Mouse (Mus musculus) gastrocnemius, postnatal 25 days (tissue): ENCODE data around the gene Klhl33. TPM values are rescaled to one million over a fixed set of nuclear protein-coding genes. Genes with fewer than 3 reads are reported as not detected.

Experiments used
- DNase-seq: peaks from one replicate; pipeline ENCODE4 v3.0.0; 2022
- total RNA-seq, 2 experiments: library from RNA; stranded (reverse); gene quantifications; 1 replicate in 1 of 2; 2 replicates in 1 of 2; pipeline ENCODE4 v1.2.3; 2021

Gene Klhl33
- total RNA-seq, 2 experiments from 2014 or later: 97.0 to 105 TPM

DNA sequence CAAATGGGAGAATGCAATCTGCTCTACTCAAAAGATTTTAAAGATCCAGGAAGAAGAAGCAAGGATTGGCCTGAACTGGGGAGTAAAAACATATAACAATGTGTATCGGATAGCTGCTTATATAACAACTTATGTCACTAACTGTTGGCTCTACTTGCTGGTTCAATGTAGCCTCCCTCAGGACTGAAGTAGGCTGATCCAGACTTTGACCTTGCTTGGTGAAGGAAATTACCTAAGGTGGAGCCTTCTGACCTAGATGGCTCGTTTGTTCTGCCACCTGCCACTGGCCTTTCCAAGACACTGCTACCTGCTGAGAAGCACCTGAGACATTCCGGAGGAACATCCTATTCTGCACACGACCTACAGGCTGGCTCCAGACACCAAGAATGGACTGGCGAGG lies 41.5 kb downstream of the Klhl33 start:
- no peak for DNase-seq

Other genes with a start within 250 kb of the Klhl33 start
- gene Olfr747, start 204.3 kb downstream of the Klhl33 start, total RNA-seq: not detected
- not detected for gene Olfr748, start 190.1 kb downstream of the Klhl33 start, total RNA-seq
- gene Olfr749, start 152.4 kb downstream of the Klhl33 start, total RNA-seq: not detected
- gene Ttc5, start 112.0 kb downstream of the Klhl33 start, total RNA-seq: 1 to 10 TPM; 7.4 to 8.2 TPM
- not detected for gene Ccnb1ip1, start 89.8 kb downstream of the Klhl33 start, total RNA-seq
- gene Parp2, start 89.7 kb downstream of the Klhl33 start, total RNA-seq: 1 to 10 TPM; 7.5 to 8.5 TPM
- gene Tep1, start 26.9 kb downstream of the Klhl33 start, total RNA-seq: 10 to 100 TPM in 1 of 2 experiments, 1 to 10 TPM in 1; 8.3 to 10.2 TPM
- 10 to 100 TPM; 40.1 to 41.8 TPM for gene Osgep, start 27.4 kb upstream of the Klhl33 start, total RNA-seq
- 10 to 100 TPM; 23.7 to 24.8 TPM for gene Apex1, start 27.5 kb upstream of the Klhl33 start, total RNA-seq
- gene Pip4p1, start 33.3 kb upstream of the Klhl33 start, total RNA-seq: 10 to 100 TPM; 12.9 to 14.6 TPM
- gene Pnp, start 33.6 kb upstream of the Klhl33 start, total RNA-seq: 1 to 10 TPM; 4.4 to 8.7 TPM
- 1 to 10 TPM; 1.6 to 1.9 TPM for gene Gm49342, start 47.0 kb upstream of the Klhl33 start, total RNA-seq
- under 1 TPM; 0.46 to 0.49 TPM for gene Pnp2, start 58.5 kb upstream of the Klhl33 start, total RNA-seq
- gene Rnase10, start 110.2 kb upstream of the Klhl33 start, total RNA-seq: not detected
- gene Rnase9, start 144.4 kb upstream of the Klhl33 start, total RNA-seq: not detected
- not detected for gene Rnase11, start 152.7 kb upstream of the Klhl33 start, total RNA-seq
- not detected for gene Rnase12, start 160.2 kb upstream of the Klhl33 start, total RNA-seq
- gene Olfr750, start 176.9 kb upstream of the Klhl33 start, total RNA-seq: not detected
- gene Rnase4, start 193.6 kb upstream of the Klhl33 start, total RNA-seq: 10 to 100 TPM; 30.5 to 40.6 TPM
- 1 to 10 TPM; 1.6 to 4.2 TPM for gene Ang, start 193.6 kb upstream of the Klhl33 start, total RNA-seq
- gene Eddm3b, start 216.9 kb upstream of the Klhl33 start, total RNA-seq: not detected
- gene Rnase6, start 226.4 kb upstream of the Klhl33 start, total RNA-seq: not detected
- gene Rnase1, start 249.3 kb upstream of the Klhl33 start, total RNA-seq: not detected